Mouse (Mus musculus): Measurements from ENCODE around the gene Macf1.

Macf1 gene

GRCm38 (mm10) chr4:123397643-123398434 is 286.3 kb downstream of the Macf1 start:
- DNase-seq = no peak

- DNase-seq = no peak
Observed at GRCm38 (mm10) chr4:123397049-123397448, 287.1 kb downstream of the Macf1 start.

GRCm38 (mm10) chr4:123395435-123396000 is 288.6 kb downstream of the Macf1 start:
- DNase-seq = no peak

GRCm38 (mm10) chr4:123394878-123395277 is 289.3 kb downstream of the Macf1 start:
- DNase-seq = no peak

- DNase-seq = peak in 1 of 2 experiments; percentile 17
Observed at GRCm38 (mm10) chr4:123394269-123394668, 289.9 kb downstream of the Macf1 start.

GRCm38 (mm10) chr4:123393004-123393403 is 291.2 kb downstream of the Macf1 start:
- no peak for DNase-seq

GRCm38 (mm10) chr4:123392187-123392586 is 292.0 kb downstream of the Macf1 start:
- no peak for DNase-seq

GRCm38 (mm10) chr4:123385028-123385427 is 299.1 kb downstream of the Macf1 start:
- DNase-seq = no peak

GRCm38 (mm10) chr4:123383173-123383572 is 301.0 kb downstream of the Macf1 start:
- no peak for DNase-seq

GRCm38 (mm10) chr4:123382051-123382450 is 302.1 kb downstream of the Macf1 start:
- DNase-seq = peak in 1 of 2 experiments; percentile 26

GRCm38 (mm10) chr4:123381598-123381997 is 302.6 kb downstream of the Macf1 start:
- DNase-seq = no peak

- DNase-seq = no peak
Observed at GRCm38 (mm10) chr4:123376031-123376430, 308.1 kb downstream of the Macf1 start.

- DNase-seq = no peak
Observed at GRCm38 (mm10) chr4:123374316-123375008, 309.7 kb downstream of the Macf1 start.

- no peak for DNase-seq
Observed at GRCm38 (mm10) chr4:123363555-123363954, 320.6 kb downstream of the Macf1 start.

GRCm38 (mm10) chr4:123360771-123361170 is 323.4 kb downstream of the Macf1 start:
- no peak for DNase-seq

- DNase-seq = no peak
Observed at GRCm38 (mm10) chr4:123358613-123359012, 325.5 kb downstream of the Macf1 start.

GRCm38 (mm10) chr4:123355941-123356340 is 328.2 kb downstream of the Macf1 start:
- DNase-seq = no peak

GRCm38 (mm10) chr4:123353271-123353877 is 330.8 kb downstream of the Macf1 start:
- DNase-seq = no peak

- DNase-seq = no peak
Observed at GRCm38 (mm10) chr4:123343471-123343789, 340.7 kb downstream of the Macf1 start.

- peak; percentile 9 to 29 for DNase-seq
Observed at GRCm38 (mm10) chr4:123342642-123343470, 341.3 kb downstream of the Macf1 start, which contains the start of gene Bmp8a. Gene Bmp8a, minus strand, starts transcription at chr4:123343252.

GRCm38 (mm10) chr4:123342091-123342641 is 342.0 kb downstream of the Macf1 start:
- DNase-seq = no peak

- no peak for DNase-seq
Observed at GRCm38 (mm10) chr4:123340232-123340631, 343.9 kb downstream of the Macf1 start.
